Comparison of ENCODE assay signal across 26 mouse cellular contexts in genomic region chr14:118312664-118313063, GRCm38 (mm10). TPM values are rescaled to one million over a fixed set of nuclear protein-coding genes. Genes with fewer than 3 reads are reported as not detected.
DNase-seq lines count a peak whose midpoint lies in the region; ATAC-seq and TF ChIP-seq lines count a peak whose summit lies in the region.
"Had no signal": no experiment of that assay in that cellular context is flagged by ENCODE, and none has a peak within 500 bp of the region (broad histone marks: within the 10 kb centered on the region; RNA-seq: fewer than 3 reads in every experiment).

No protein-coding gene starts in this region.

- no peak for TF ChIP-seq EP300 in heart, adult 2 months (IDR thresholded peaks at IDR 0.05; ENCODE audit: insufficient read depth, low read depth, low read length)
- no peak for TF ChIP-seq EP300 in liver, postnatal 0 days (IDR thresholded peaks at IDR 0.05; ENCODE audit: low read depth)

- 85% methylated on average over 10 of the region's 10 CpGs for WGBS in heart, adult 2 months
- 84% methylated on average over 10 of the region's 10 CpGs for WGBS in liver, postnatal 0 days (ENCODE audit: insufficient replicate concordance)
- 76% methylated on average over 10 of the region's 10 CpGs for WGBS in liver, embryonic 12.5 days (ENCODE audit: insufficient replicate concordance)

- H3K79me2 ChIP-seq in heart, adult 2 months (replicated peaks; ENCODE audit: control insufficient read depth, insufficient read depth, low read length) = no peaks in the 10 kb centered on the region

- H3K27me3 ChIP-seq in heart, adult 2 months (ENCODE audit: control insufficient read depth, insufficient read depth, low read length) = no peaks in the 10 kb centered on the region
- no peaks in the 10 kb centered on the region for H3K27me3 ChIP-seq in liver, postnatal 0 days (ENCODE audit: insufficient read depth, low read length)
- H3K27me3 ChIP-seq in liver, embryonic 12.5 days (replicated peaks) = no peaks in the 10 kb centered on the region
- H3K27me3 ChIP-seq: megakaryocyte, embryonic 14.5 days had no signal

- H3K4me2 ChIP-seq in liver, postnatal 0 days (ENCODE audit: low read depth, low read length) = no peak overlapping the region
- H3K4me2 ChIP-seq in liver, embryonic 12.5 days = no peak overlapping the region
- H3K4me2 ChIP-seq: limb, embryonic 13.5 days had no signal

- H3K9ac ChIP-seq in heart, adult 2 months (ENCODE audit: low read depth, low read length) = no peak overlapping the region
- no peak overlapping the region for H3K9ac ChIP-seq in liver, postnatal 0 days (replicated peaks)
- H3K9ac ChIP-seq in liver, embryonic 12.5 days = no peak overlapping the region
- H3K9ac ChIP-seq in ES-E14 (ENCODE audit: insufficient read depth, low read depth, low read length, poor library complexity, severe bottlenecking) = no peak overlapping the region
- H3K9ac ChIP-seq: limb, embryonic 13.5 days had no signal

- in situ Hi-C loops in ES-E14 (cut with MboI; ENCODE audit: low sequenced_read_pairs in 2 of 2, unreplicated experiment in 2 of 2) = no loop called here

- no peak for TF ChIP-seq POLR2A in heart, adult 2 months (IDR thresholded peaks at IDR 0.05; ENCODE audit: insufficient read depth, low read depth, low read length)

- DNase-seq in heart, adult 2 months = no peak
- no peak for DNase-seq in heart, postnatal 14 days
- DNase-seq in liver, postnatal 0 days = no peak
- peak; percentile 35 for DNase-seq in ES-E14 (ENCODE audit: low read depth, low spot score)
- peak; percentile 47 for DNase-seq in testis, postnatal 10 days (ENCODE audit: low spot score)
- DNase-seq in spleen, postnatal 14 days (ENCODE audit: low spot score in 2 of 2) = no peak
- DNase-seq: adrenal gland, postnatal 25 days; B cell, adult 2 months; cerebellum, adult 11 months; cerebellum, postnatal 10 days; embryo, embryonic 11 days; gastrocnemius, postnatal 14 days; kidney, adult 8-10 months; kidney, postnatal 36 days; lung, postnatal 14 days had no signal

- no peak for ATAC-seq in liver, postnatal 0 days
- no peak for ATAC-seq in liver, embryonic 12.5 days
- ATAC-seq: Patski had no signal

- TF ChIP-seq CTCF in heart, adult 2 months (IDR thresholded peaks at IDR 0.05) = 0 out of 2 replicates have a peak, but pooled peaks have one; percentile 9
- TF ChIP-seq CTCF in liver, postnatal 0 days (IDR thresholded peaks at IDR 0.05; ENCODE audit: low read depth) = 0 out of 2 replicates have a peak, but pooled peaks have one; percentile 9

- no peak overlapping the region for H3K27ac ChIP-seq in heart, adult 2 months
- no peak overlapping the region for H3K27ac ChIP-seq in liver, postnatal 0 days (ENCODE audit: low read depth)
- no peak overlapping the region for H3K27ac ChIP-seq in liver, embryonic 12.5 days
- no peak overlapping the region for H3K27ac ChIP-seq in ES-E14 (ENCODE audit: insufficient read depth, low read depth, low read length, poor library complexity, severe bottlenecking)
- H3K27ac ChIP-seq: hindbrain, embryonic 10.5 days; limb, embryonic 13.5 days had no signal

- H3K36me3 ChIP-seq in heart, adult 2 months (ENCODE audit: control insufficient read depth, insufficient read depth, low read length) = no peaks in the 10 kb centered on the region
- no peaks in the 10 kb centered on the region for H3K36me3 ChIP-seq in liver, postnatal 0 days (replicated peaks; ENCODE audit: insufficient read depth, low read length)
- H3K36me3 ChIP-seq in liver, embryonic 12.5 days = no peaks in the 10 kb centered on the region
- H3K36me3 ChIP-seq in ES-E14 (ENCODE audit: control insufficient read depth, insufficient read depth, low read length, poor library complexity, severe bottlenecking) = no peaks in the 10 kb centered on the region
- H3K36me3 ChIP-seq: hindbrain, embryonic 10.5 days; limb, embryonic 13.5 days had no signal

- H3K4me3 ChIP-seq in heart, adult 2 months = no peak overlapping the region
- no peak overlapping the region for H3K4me3 ChIP-seq in liver, postnatal 0 days (ENCODE audit: low read depth, low read length)
- H3K4me3 ChIP-seq in liver, embryonic 12.5 days = no peak overlapping the region
- H3K4me3 ChIP-seq in ES-E14 (ENCODE audit: insufficient read depth in 1 of 2, low read depth in 1 of 2, low read length in 2 of 2, poor library complexity in 1 of 2, severe bottlenecking in 1 of 2) = no peak overlapping the region
- H3K4me3 ChIP-seq: hindbrain, embryonic 10.5 days; limb, embryonic 13.5 days; megakaryocyte, embryonic 14.5 days had no signal

- intact Hi-C loops in heart, adult 2 months (cut with DNase I) = no loop called here
- intact Hi-C loops in heart, postnatal 14 days (cut with DNase I) = no loop called here

- no peaks in the 10 kb centered on the region; the same call in 1 of the 2 replicates for H3K9me3 ChIP-seq in liver, postnatal 0 days (ENCODE audit: low read length)
- no peaks in the 10 kb centered on the region for H3K9me3 ChIP-seq in liver, embryonic 12.5 days (replicated peaks)
- no peaks in the 10 kb centered on the region for H3K9me3 ChIP-seq in ES-E14 (ENCODE audit: control insufficient read depth, insufficient read depth, low read depth, low read length)
- H3K9me3 ChIP-seq: hindbrain, embryonic 10.5 days; limb, embryonic 13.5 days had no signal

- no peaks in the 10 kb centered on the region for H3K4me1 ChIP-seq in heart, adult 2 months (ENCODE audit: control insufficient read depth, insufficient read depth, low read length)
- H3K4me1 ChIP-seq in liver, postnatal 0 days (ENCODE audit: insufficient read depth) = no peaks in the 10 kb centered on the region
- H3K4me1 ChIP-seq in liver, embryonic 12.5 days = no peaks in the 10 kb centered on the region
- no peaks in the 10 kb centered on the region for H3K4me1 ChIP-seq in ES-E14 (ENCODE audit: control insufficient read depth in 2 of 2, insufficient read depth in 2 of 2, low read length in 2 of 2, poor library complexity in 1 of 2)
- H3K4me1 ChIP-seq: hindbrain, embryonic 10.5 days; limb, embryonic 13.5 days; megakaryocyte, embryonic 14.5 days had no signal

TF ChIP-seq in ES-E14, 5 proteins besides CTCF, POLR2A, EP300 and RAD21:
- TF ChIP-seq MAFK (IDR thresholded peaks at IDR 0.05; ENCODE audit: insufficient read depth, low read depth, low read length) = no peak
- peak; percentile 62; the same call in 1 of the 2 replicates for TF ChIP-seq ZC3H11A (IDR thresholded peaks at IDR 0.05; ENCODE audit: borderline replicate concordance, low read depth, low read length)
- no peak for TF ChIP-seq CHD2 (IDR thresholded peaks at IDR 0.05; ENCODE audit: low read depth, low read length)
- TF ChIP-seq HCFC1 (IDR thresholded peaks at IDR 0.05; ENCODE audit: borderline replicate concordance, insufficient read depth, low read length) = no peak
- TF ChIP-seq ZNF384 (IDR thresholded peaks at IDR 0.05; ENCODE audit: low read depth, low read length) = no peak

RNA-seq across cellular contexts. Expression of gene Gm9376, which starts 45.9 kb away (rescaled TPM):
- not detected for total RNA-seq in heart, adult 2 months (2021)
- not detected in 2 replicates for polyA plus RNA-seq in heart, adult 2 months (2012; rRNA removed)
- total RNA-seq in heart, postnatal 14 days (2021) = not detected
- polyA plus RNA-seq in liver, postnatal 0 days (2015; fragmentation: Nextera tagmentation; extraction: Ambion mirVana) = not detected in 2 replicates
- not detected in 2 replicates for polyA plus RNA-seq in liver, embryonic 12.5 days (2016; fragmentation: Nextera tagmentation; extraction: Ambion mirVana)
- total RNA-seq in ES-E14 (2012; rRNA removed) = not detected in 2 replicates
- total RNA-seq: adrenal gland, postnatal 25 days; gastrocnemius, postnatal 14 days; heart, adult 8-10 months; layer of hippocampus, postnatal 14 days; left cerebral cortex, postnatal 10 days had no signal
- polyA plus RNA-seq: embryonic facial prominence, embryonic 14.5 days; heart, embryonic 16.5 days; hindbrain, embryonic 10.5 days; limb, embryonic 13.5 days; liver, embryonic 16.5 days; Patski had no signal

Comparison
In these comparisons a context has a peak if more than half of its experiments do, and no peak if none do; other contexts are left out.
1. DNase-seq: peak in ES-E14 (single experiment) and testis, postnatal 10 days (single experiment); none in heart, adult 2 months (0 of 2), heart, postnatal 14 days (0 of 2), liver, postnatal 0 days (single experiment) and spleen, postnatal 14 days (0 of 2).